ENCODE assay signal across 9 mouse cellular contexts in genomic region chr1:135735460-135735859, GRCm38 (mm10). TPM values are rescaled to one million over a fixed set of nuclear protein-coding genes. Genes with fewer than 3 reads are reported as not detected.
DNase-seq lines count a peak whose midpoint lies in the region; ATAC-seq and TF ChIP-seq lines count a peak whose summit lies in the region.
"Had no signal": no experiment of that assay in that cellular context is flagged by ENCODE, and none has a peak within 500 bp of the region (broad histone marks: within the 10 kb centered on the region; RNA-seq: fewer than 3 reads in every experiment).

No protein-coding gene starts in this region.

- H3K4me3 ChIP-seq in heart, postnatal 0 days (ENCODE audit: low read depth, low read length): no peak overlapping the region
- no peak overlapping the region for H3K4me3 ChIP-seq in midbrain, embryonic 10.5 days
- H3K4me3 ChIP-seq in midbrain, embryonic 13.5 days (replicated peaks): no peak overlapping the region
- no peak overlapping the region for H3K4me3 ChIP-seq in embryonic facial prominence, embryonic 14.5 days (ENCODE audit: low read depth, low read length)
- no peak overlapping the region for H3K4me3 ChIP-seq in stomach, embryonic 14.5 days (ENCODE audit: low read depth, low read length)
- H3K4me3 ChIP-seq: erythroblast, embryonic 14.5 days had no signal

- H3K27me3 ChIP-seq in heart, postnatal 0 days (ENCODE audit: control insufficient read depth, insufficient read depth, low read length): no peaks in the 10 kb centered on the region
- H3K27me3 ChIP-seq in midbrain, embryonic 10.5 days (ENCODE audit: low read depth, poor library complexity, severe bottlenecking): peaks cover 11% of the 10 kb centered on the region
- no peaks in the 10 kb centered on the region for H3K27me3 ChIP-seq in midbrain, embryonic 13.5 days
- no peaks in the 10 kb centered on the region for H3K27me3 ChIP-seq in embryonic facial prominence, embryonic 14.5 days (replicated peaks; ENCODE audit: control insufficient read depth, insufficient read depth, low read length)
- no peaks in the 10 kb centered on the region for H3K27me3 ChIP-seq in stomach, embryonic 14.5 days (ENCODE audit: control insufficient read depth, insufficient read depth, low read length)

- intact Hi-C loops in heart, postnatal 36 days (cut with DNase I): no loop called here

- H3K36me3 ChIP-seq in heart, postnatal 0 days (replicated peaks; ENCODE audit: control insufficient read depth, insufficient read depth, low read length): peaks cover 14% of the 10 kb centered on the region
- peaks cover 4% of the 10 kb centered on the region; the same call in 1 of the 2 replicates for H3K36me3 ChIP-seq in midbrain, embryonic 10.5 days
- H3K36me3 ChIP-seq in midbrain, embryonic 13.5 days: no peaks in the 10 kb centered on the region
- H3K36me3 ChIP-seq in embryonic facial prominence, embryonic 14.5 days (ENCODE audit: control insufficient read depth, insufficient read depth, low read length): no peaks in the 10 kb centered on the region
- H3K36me3 ChIP-seq in stomach, embryonic 14.5 days (ENCODE audit: control insufficient read depth, insufficient read depth, low read length): peaks cover 4% of the 10 kb centered on the region; the same call in 1 of the 2 replicates

- no peak for ATAC-seq in heart, postnatal 0 days (ENCODE audit: insufficient read depth, low read depth)
- no peak for ATAC-seq in midbrain, embryonic 13.5 days
- ATAC-seq in embryonic facial prominence, embryonic 14.5 days (ENCODE audit: low read depth): no peak
- no peak for ATAC-seq in stomach, embryonic 14.5 days (ENCODE audit: insufficient number of reproducible peaks, insufficient read depth, low FRiP score, low read depth)

- peaks cover 80% of the 10 kb centered on the region for H3K4me1 ChIP-seq in heart, postnatal 0 days (ENCODE audit: control insufficient read depth, insufficient read depth)
- H3K4me1 ChIP-seq in midbrain, embryonic 10.5 days: peaks cover 57% of the 10 kb centered on the region
- peaks cover 46% of the 10 kb centered on the region for H3K4me1 ChIP-seq in midbrain, embryonic 13.5 days (replicated peaks)
- H3K4me1 ChIP-seq in embryonic facial prominence, embryonic 14.5 days (ENCODE audit: control insufficient read depth, insufficient read depth, low read length): peaks cover 54% of the 10 kb centered on the region
- peaks cover 64% of the 10 kb centered on the region for H3K4me1 ChIP-seq in stomach, embryonic 14.5 days (ENCODE audit: control insufficient read depth, insufficient read depth, low read length)

- no peaks in the 10 kb centered on the region for H3K9me3 ChIP-seq in heart, postnatal 0 days (replicated peaks; ENCODE audit: control insufficient read depth, low read length)
- H3K9me3 ChIP-seq in midbrain, embryonic 10.5 days (replicated peaks): no peaks in the 10 kb centered on the region
- peaks cover 4% of the 10 kb centered on the region; the same call in 1 of the 2 replicates for H3K9me3 ChIP-seq in midbrain, embryonic 13.5 days
- H3K9me3 ChIP-seq in embryonic facial prominence, embryonic 14.5 days (ENCODE audit: control insufficient read depth, low read length): no peaks in the 10 kb centered on the region
- no peaks in the 10 kb centered on the region for H3K9me3 ChIP-seq in stomach, embryonic 14.5 days (ENCODE audit: control insufficient read depth, low read depth, low read length)

- no peak for TF ChIP-seq CTCF in heart, postnatal 0 days (IDR thresholded peaks at IDR 0.05; ENCODE audit: low read depth)

- H3K9ac ChIP-seq in heart, postnatal 0 days (replicated peaks; ENCODE audit: low read depth, low read length): peak overlapping the region; percentile 18; the same call in 1 of the 2 replicates
- no peak overlapping the region for H3K9ac ChIP-seq in midbrain, embryonic 13.5 days (replicated peaks)
- no peak overlapping the region for H3K9ac ChIP-seq in embryonic facial prominence, embryonic 14.5 days (ENCODE audit: low read depth, low read length)
- H3K9ac ChIP-seq in stomach, embryonic 14.5 days (replicated peaks; ENCODE audit: low read depth, low read length): no peak overlapping the region

- peak overlapping the region; percentile 78 for H3K27ac ChIP-seq in heart, postnatal 0 days (ENCODE audit: low read depth)
- H3K27ac ChIP-seq in midbrain, embryonic 10.5 days (replicated peaks): peak overlapping the region; percentile 74
- no peak overlapping the region for H3K27ac ChIP-seq in midbrain, embryonic 13.5 days
- H3K27ac ChIP-seq in embryonic facial prominence, embryonic 14.5 days (replicated peaks; ENCODE audit: low read depth, low read length): 0 out of 2 replicates have a peak overlapping the region, but pooled peaks have one; percentile 45
- peak overlapping the region; percentile 96; the same call in 1 of the 2 replicates for H3K27ac ChIP-seq in stomach, embryonic 14.5 days (ENCODE audit: low read length)

- no peak for TF ChIP-seq EP300 in heart, postnatal 0 days (IDR thresholded peaks at IDR 0.05; ENCODE audit: low read depth)

- WGBS in heart, postnatal 0 days: 39% methylated on average over 6 of the region's 6 CpGs
- 23% methylated on average over 6 of the region's 6 CpGs for whole genome bisulfite sequencing in midbrain, embryonic 10.5 days
- WGBS in midbrain, embryonic 13.5 days: 36% methylated on average over 6 of the region's 6 CpGs
- WGBS in embryonic facial prominence, embryonic 14.5 days: 36% methylated on average over 6 of the region's 6 CpGs
- WGBS in stomach, embryonic 14.5 days: 40% methylated on average over 6 of the region's 6 CpGs

- DNase-seq in heart, postnatal 0 days (ENCODE audit: low spot score): no peak
- DNase-seq in heart, postnatal 36 days: no peak
- DNase-seq in midbrain, embryonic 10.5 days (ENCODE audit: low spot score): peak; percentile 43
- no peak for DNase-seq in embryonic facial prominence, embryonic 14.5 days (ENCODE audit: low spot score)
- DNase-seq in frontal cortex, adult 2 months (ENCODE audit: extremely low spot score in 1 of 2, low spot score in 1 of 2): no peak
- DNase-seq: kidney, postnatal 25 days had no signal

- 0 out of 2 replicates have a peak overlapping the region, but pooled peaks have one; percentile 11 for H3K4me2 ChIP-seq in heart, postnatal 0 days (ENCODE audit: low read depth, low read length)
- no peak overlapping the region for H3K4me2 ChIP-seq in midbrain, embryonic 13.5 days (replicated peaks)
- no peak overlapping the region for H3K4me2 ChIP-seq in embryonic facial prominence, embryonic 14.5 days (ENCODE audit: low read depth, low read length)
- H3K4me2 ChIP-seq in stomach, embryonic 14.5 days (replicated peaks; ENCODE audit: low read depth, low read length): no peak overlapping the region

RNA-seq across cellular contexts. Expression of gene Csrp1, which starts 15.6 kb away (rescaled TPM):
- 529 and 840 TPM in 2 replicates for total RNA-seq in heart, postnatal 0 days (2014; rRNA removed; ENCODE audit: low replicate concordance)
- polyA plus RNA-seq in heart, postnatal 0 days (2015; fragmentation: Nextera tagmentation; extraction: Ambion mirVana): 128 and 145 TPM in 2 replicates
- total RNA-seq in heart, postnatal 36 days (2021): 10 to 100 TPM; 46.5 to 52.8 TPM
- polyA plus RNA-seq in midbrain, embryonic 10.5 days (2016; fragmentation: Nextera tagmentation; extraction: Ambion mirVana): 41.9 and 44.9 TPM in 2 replicates
- 13.9 and 16.0 TPM in 2 replicates for polyA plus RNA-seq in midbrain, embryonic 13.5 days (2015; fragmentation: Nextera tagmentation; extraction: Ambion mirVana)
- 112 and 119 TPM in 2 replicates for polyA plus RNA-seq in embryonic facial prominence, embryonic 14.5 days (2014; fragmentation: Nextera tagmentation; extraction: Ambion mirVana)
- 232 and 265 TPM in 2 replicates for polyA plus RNA-seq in stomach, embryonic 14.5 days (2014; fragmentation: Nextera tagmentation; extraction: Ambion mirVana)
- polyA plus RNA-seq in frontal cortex, adult 2 months (2012; rRNA removed): 205 and 232 TPM in 2 replicates

RNA-seq across cellular contexts. Expression of gene Phlda3, which starts 30.5 kb away (rescaled TPM):
- 87.5 and 130 TPM in 2 replicates for total RNA-seq in heart, postnatal 0 days (2014; rRNA removed; ENCODE audit: low replicate concordance)
- polyA plus RNA-seq in heart, postnatal 0 days (2015; fragmentation: Nextera tagmentation; extraction: Ambion mirVana): 65.5 and 67.2 TPM in 2 replicates
- total RNA-seq in heart, postnatal 36 days (2021): 10 to 100 TPM in 1 of 2 experiments, 1 to 10 TPM in 1; 9.7 to 13.3 TPM
- 20.4 and 22.8 TPM in 2 replicates for polyA plus RNA-seq in midbrain, embryonic 10.5 days (2016; fragmentation: Nextera tagmentation; extraction: Ambion mirVana)
- 12.5 and 14.8 TPM in 2 replicates for polyA plus RNA-seq in midbrain, embryonic 13.5 days (2015; fragmentation: Nextera tagmentation; extraction: Ambion mirVana)
- 80.1 and 90.4 TPM in 2 replicates for polyA plus RNA-seq in embryonic facial prominence, embryonic 14.5 days (2014; fragmentation: Nextera tagmentation; extraction: Ambion mirVana)
- 82.1 and 86.8 TPM in 2 replicates for polyA plus RNA-seq in stomach, embryonic 14.5 days (2014; fragmentation: Nextera tagmentation; extraction: Ambion mirVana)
- 33.6 and 41.1 TPM in 2 replicates for polyA plus RNA-seq in frontal cortex, adult 2 months (2012; rRNA removed)

RNA-seq across cellular contexts. Expression of gene Tnni1, which starts 43.8 kb away (rescaled TPM):
- 4,186 and 4,592 TPM in 2 replicates for total RNA-seq in heart, postnatal 0 days (2014; rRNA removed; ENCODE audit: low replicate concordance)
- 4,392 and 4,399 TPM in 2 replicates for polyA plus RNA-seq in heart, postnatal 0 days (2015; fragmentation: Nextera tagmentation; extraction: Ambion mirVana)
- 1 to 10 TPM; 1.0 to 1.4 TPM for total RNA-seq in heart, postnatal 36 days (2021)
- 0.72 and 0.78 TPM in 2 replicates for polyA plus RNA-seq in midbrain, embryonic 10.5 days (2016; fragmentation: Nextera tagmentation; extraction: Ambion mirVana)
- 0.20 and 0.34 TPM in 2 replicates for polyA plus RNA-seq in midbrain, embryonic 13.5 days (2015; fragmentation: Nextera tagmentation; extraction: Ambion mirVana)
- 637 and 738 TPM in 2 replicates for polyA plus RNA-seq in embryonic facial prominence, embryonic 14.5 days (2014; fragmentation: Nextera tagmentation; extraction: Ambion mirVana)
- 1.9 and 3.2 TPM in 2 replicates for polyA plus RNA-seq in stomach, embryonic 14.5 days (2014; fragmentation: Nextera tagmentation; extraction: Ambion mirVana)
- 10.5 and 11.3 TPM in 2 replicates for polyA plus RNA-seq in frontal cortex, adult 2 months (2012; rRNA removed)
- polyA plus RNA-seq: erythroblast, embryonic 14.5 days had no signal

Comparison
In these comparisons a context has a peak if more than half of its experiments do, and no peak if none do; other contexts are left out.
1. RNA of gene Tnni1, which starts 43.8 kb away (polyA plus RNA-seq): 4,392 to 4,399 TPM in heart, postnatal 0 days and 637 to 738 TPM in embryonic facial prominence, embryonic 14.5 days; 10.5 to 11.3 TPM in frontal cortex, adult 2 months, 1.9 to 3.2 TPM in stomach, embryonic 14.5 days, 0.72 to 0.78 TPM in midbrain, embryonic 10.5 days and 0.20 to 0.34 TPM in midbrain, embryonic 13.5 days; every median in the first group is over 10 times any median in the second.